Mouse (Mus musculus) limb, embryonic 10.5 days (tissue): ENCODE data around the gene Ubiad1. TPM values are rescaled to one million over a fixed set of nuclear protein-coding genes. Genes with fewer than 3 reads are reported as not detected.

Experiments
- DNase-seq: peaks from one replicate; pipeline ENCODE4 v3.0.0-alpha.2; 2017; ENCODE audit warnings: low spot score
- H3K27ac ChIP-seq: fragments of 300-500 bp; sonication (generic); 2 replicates; pipeline ENCODE4 v1.5.1; 2016; ENCODE audit warnings: mild to moderate bottlenecking
- H3K27me3 ChIP-seq: fragments of 300-500 bp; sonication (generic); 2 replicates; pipeline ENCODE4 v1.6.1; 2016; ENCODE audit warnings: low read depth, mild to moderate bottlenecking; ENCODE audit not compliant: poor library complexity, severe bottlenecking
- H3K36me3 ChIP-seq: fragments of 300-500 bp; sonication (generic); 2 replicates; pipeline ENCODE4 v1.6.1; 2016; ENCODE audit warnings: mild to moderate bottlenecking, moderate library complexity
- H3K4me1 ChIP-seq: fragments of 300-500 bp; sonication (generic); 2 replicates; pipeline ENCODE4 v1.6.1; 2016
- H3K4me3 ChIP-seq: fragments of 300-500 bp; sonication (generic); 2 replicates; pipeline ENCODE4 v1.5.1; 2016; ENCODE audit warnings: mild to moderate bottlenecking, moderate library complexity
- H3K9me3 ChIP-seq: fragments of 300-500 bp; sonication (generic); replicated peaks from 2 replicates; pipeline ENCODE4 v1.6.1; 2016; ENCODE audit warnings: mild to moderate bottlenecking
- WGBS: fragments of 180-500 bp; shearing (Covaris S2); methylation state at CpG from one replicate; pipeline ENCODE4 v1.1.7; 2016; 5-methylcytosine and 5-hydroxymethylcytosine counted together
- polyA plus RNA-seq: library from polyadenylated mRNA; unstranded; fragments of >200 nt; fragmentation: Nextera tagmentation; extraction: Ambion mirVana; gene quantifications from 2 replicates; pipeline ENCODE4 v1.2.1, GENCODE M21; 2016

Gene Ubiad1
- polyA plus RNA-seq, 1 experiment from 2014 or later: 25.9 TPM

- Histone ChIP-seq H3K27ac (no peak overlapping the region), H3K27me3 (peaks cover 14% of the 10 kb centered on the region; the same call in 1 of the 2 replicates), H3K4me3 (no peak overlapping the region), H3K9me3 (no peaks in the 10 kb centered on the region), H3K4me1 (peaks cover 43% of the 10 kb centered on the region), H3K36me3 (no peaks in the 10 kb centered on the region)
- no peak for DNase-seq
- 29% methylated on average over 7 of the region's 7 CpGs for WGBS
Observed at GRCm38 (mm10) chr4:148389635-148390034, 54.9 kb downstream of the Ubiad1 start.

GRCm38 (mm10) chr4:148389047-148389446 is 55.5 kb downstream of the Ubiad1 start:
- H3K4me3 ChIP-seq: no peak overlapping the region
- WGBS: 77% methylated on average over 6 of the region's 6 CpGs
- DNase-seq: no peak
- H3K4me1 ChIP-seq: peaks cover 43% of the 10 kb centered on the region
- peaks cover 14% of the 10 kb centered on the region; the same call in 1 of the 2 replicates for H3K27me3 ChIP-seq
- H3K27ac ChIP-seq: no peak overlapping the region
- no peaks in the 10 kb centered on the region for H3K9me3 ChIP-seq
- H3K36me3 ChIP-seq: no peaks in the 10 kb centered on the region

- no peak for DNase-seq
- peaks cover 6% of the 10 kb centered on the region; the same call in 1 of the 2 replicates for H3K27me3 ChIP-seq
- 86% methylated on average over 7 of the region's 7 CpGs for WGBS
- no peak overlapping the region for H3K4me3 ChIP-seq
- H3K9me3 ChIP-seq: no peaks in the 10 kb centered on the region
- H3K27ac ChIP-seq: no peak overlapping the region
- H3K36me3 ChIP-seq: no peaks in the 10 kb centered on the region
- peaks cover 24% of the 10 kb centered on the region for H3K4me1 ChIP-seq
Observed at GRCm38 (mm10) chr4:148385269-148385668, 59.3 kb downstream of the Ubiad1 start.

Other genes with a start within 250 kb of the Ubiad1 start
- 0.33 and 0.60 TPM in 2 replicates for gene Disp3, start 156.8 kb downstream of the Ubiad1 start, polyA plus RNA-seq
- gene Mtor, start 3.8 kb upstream of the Ubiad1 start, polyA plus RNA-seq: 20.6 and 22.3 TPM in 2 replicates
- gene Angptl7, start 55.7 kb upstream of the Ubiad1 start, polyA plus RNA-seq: 0.23 and 0.56 TPM in 2 replicates
- gene Exosc10, start 113.7 kb upstream of the Ubiad1 start, polyA plus RNA-seq: 108 and 115 TPM in 2 replicates
- gene Srm, start 146.7 kb upstream of the Ubiad1 start, polyA plus RNA-seq: 249 and 363 TPM in 2 replicates
- gene Masp2, start 157.8 kb upstream of the Ubiad1 start, polyA plus RNA-seq: 0.33 and 0.51 TPM in 2 replicates
- 446 and 455 TPM in 2 replicates for gene Tardbp, start 182.2 kb upstream of the Ubiad1 start, polyA plus RNA-seq
- gene Gm572, start 198.5 kb upstream of the Ubiad1 start, polyA plus RNA-seq: not detected in 2 replicates